Mouse (Mus musculus) heart, postnatal 14 days (tissue): ENCODE results near the gene Ssrp1. TPM values are rescaled to one million over a fixed set of nuclear protein-coding genes. Genes with fewer than 3 reads are reported as not detected.

Experiments
- DNase-seq, 2 experiments: peaks; one replicate each; pipeline ENCODE4 v3.0.0; 2021 to 2022
- intact Hi-C: fragments of 180-260 bp; cut with DNase I; formaldehyde crosslinking; loops from one replicate; pipeline ENCODE4 v1.15.1; 2025
- total RNA-seq, 2 experiments: library from RNA; stranded (reverse); gene quantifications; 2 replicates each; pipeline ENCODE4 v1.2.3; 2021

Ssrp1 gene
- total RNA-seq, 2 experiments from 2014 or later = 43.7 to 46.1 TPM

- DNase-seq = no peak
- intact Hi-C loops = no loop called here
Observed at GRCm38 (mm10) chr2:85067903-85068625, 31.0 kb downstream of the Ssrp1 start.

- intact Hi-C loops = no loop called here
Observed at GRCm38 (mm10) chr2:85068626-85069025, 31.6 kb downstream of the Ssrp1 start.

GRCm38 (mm10) chr2:85070086-85070485 is 33.1 kb downstream of the Ssrp1 start:
- DNase-seq = no peak
- intact Hi-C loops = no loop called here

More at GRCm38 (mm10) chr2:85068626-85069025, 31.6 kb downstream of the Ssrp1 start:
- DNase-seq = no peak

- DNase-seq = no peak
- intact Hi-C loops = no loop called here
Observed at GRCm38 (mm10) chr2:85071921-85072320, 34.9 kb downstream of the Ssrp1 start.

- DNase-seq = no peak
- intact Hi-C loops = no loop called here
Observed at GRCm38 (mm10) chr2:85073751-85074150, 36.7 kb downstream of the Ssrp1 start.

GRCm38 (mm10) chr2:85088716-85089646 is 51.9 kb downstream of the Ssrp1 start:
- intact Hi-C loops = no loop called here
- DNase-seq = peak; percentile 52 to 61

GRCm38 (mm10) chr2:85091325-85091724 is 54.3 kb downstream of the Ssrp1 start:
- no peak for DNase-seq
- intact Hi-C loops = no loop called here

GRCm38 (mm10) chr2:85093376-85093775 is 56.3 kb downstream of the Ssrp1 start:
- no peak for DNase-seq
- intact Hi-C loops = no loop called here

- no peak for DNase-seq
- intact Hi-C loops = no loop called here
Observed at GRCm38 (mm10) chr2:85095906-85096305, 58.9 kb downstream of the Ssrp1 start.

Other genes with a start within 250 kb of the Ssrp1 start
- 10 to 100 TPM; 67.6 to 87.8 TPM for gene Ube2l6, start 238.4 kb upstream of the Ssrp1 start, total RNA-seq
- gene Smtnl1, start 214.6 kb upstream of the Ssrp1 start, total RNA-seq = under 1 TPM in 1 of 2 experiments, not detected in 1; 0.14 TPM
- 100 to 1,000 TPM in 1 of 2 experiments, 10 to 100 TPM in 1; 78.1 to 101 TPM for gene Timm10, start 210.2 kb upstream of the Ssrp1 start, total RNA-seq
- 1 to 10 TPM; 2.9 to 3.6 TPM for gene Slc43a1, start 198.4 kb upstream of the Ssrp1 start, total RNA-seq
- 1 to 10 TPM; 4.7 to 4.9 TPM for gene Rtn4rl2, start 150.5 kb upstream of the Ssrp1 start, total RNA-seq
- 100 to 1,000 TPM; 101 to 105 TPM for gene Slc43a3, start 100.7 kb upstream of the Ssrp1 start, total RNA-seq
- not detected for gene Prg2, start 56.8 kb upstream of the Ssrp1 start, total RNA-seq
- not detected for gene Prg3, start 49.0 kb upstream of the Ssrp1 start, total RNA-seq
- under 1 TPM; 0.14 to 0.24 TPM for gene P2rx3, start 228 bp downstream of the Ssrp1 start, total RNA-seq
- 10 to 100 TPM; 84.7 to 87.5 TPM for gene Tnks1bp1, start 10.8 kb downstream of the Ssrp1 start, total RNA-seq
- gene Aplnr, start 99.0 kb downstream of the Ssrp1 start, total RNA-seq = 100 to 1,000 TPM in 1 of 2 experiments, 10 to 100 TPM in 1; 93.4 to 104 TPM
- gene Lrrc55, start 160.0 kb downstream of the Ssrp1 start, total RNA-seq = 1 to 10 TPM; 3.1 to 4.3 TPM